ENCODE assay signal across 8 mouse cellular contexts in genomic region chr9:15033568-15034160, GRCm38 (mm10). TPM values are rescaled to one million over a fixed set of nuclear protein-coding genes. Genes with fewer than 3 reads are reported as not detected.
A peak's percentile ranks its signal among the peaks of the same experiment; 100 is the strongest.
DNase-seq lines count a peak whose midpoint lies in the region; ATAC-seq and TF ChIP-seq lines count a peak whose summit lies in the region.

No protein-coding gene starts in this region.

- H3K36me3 ChIP-seq in myocyte (ENCODE audit: control insufficient read depth, insufficient read depth), result peaks cover 5% of the 10 kb centered on the region
- peaks cover 5% of the 10 kb centered on the region; the same call in 1 of the 2 replicates for H3K36me3 ChIP-seq in forebrain, embryonic 15.5 days

- no peak overlapping the region for H3K9ac ChIP-seq in forebrain, embryonic 15.5 days (replicated peaks)

- peak; percentile 35 for DNase-seq in heart, postnatal 4 days
- DNase-seq in heart, postnatal 25 days (ENCODE audit: low spot score), result no peak
- peak; percentile 35 for DNase-seq in urinary bladder, postnatal 14 days (ENCODE audit: low spot score)
- DNase-seq in urinary bladder, postnatal 4 days (ENCODE audit: low spot score in 2 of 2), result no peak
- peak; percentile 41 for DNase-seq in brain, embryonic 14.5 days (ENCODE audit: low read depth)

- intact Hi-C loops in heart, postnatal 25 days (cut with DNase I), result loop anchor here (5.0 kb wide), 1 partner anchor 139 kb away; no protein-coding TSS in a partner anchor

- TF ChIP-seq POLR2A in brain, embryonic 14.5 days (IDR thresholded peaks at IDR 0.05; ENCODE audit: borderline replicate concordance, extremely low read depth, insufficient read depth, insufficient read length, poor library complexity, severe bottlenecking), result no peak
- no peak for TF ChIP-seq POLR2A in myocyte (IDR thresholded peaks at IDR 0.05; ENCODE audit: insufficient read length, low read depth)

- no peak overlapping the region for H3K4me3 ChIP-seq in myocyte
- no peak overlapping the region for H3K4me3 ChIP-seq in forebrain, embryonic 15.5 days

- no peaks in the 10 kb centered on the region for H3K9me3 ChIP-seq in forebrain, embryonic 15.5 days

- H3K27me3 ChIP-seq in myocyte (ENCODE audit: control insufficient read depth, insufficient read depth, insufficient read length), result no peaks in the 10 kb centered on the region
- no peaks in the 10 kb centered on the region for H3K27me3 ChIP-seq in forebrain, embryonic 15.5 days

- H3K4me2 ChIP-seq in myocyte (ENCODE audit: low read depth), result peak overlapping the region; percentile 2
- H3K4me2 ChIP-seq in forebrain, embryonic 15.5 days (replicated peaks), result no peak overlapping the region

- H3K4me1 ChIP-seq in forebrain, embryonic 15.5 days, result peaks cover 12% of the 10 kb centered on the region

- TF ChIP-seq CTCF in brain, embryonic 14.5 days (IDR thresholded peaks at IDR 0.05; ENCODE audit: borderline replicate concordance, extremely low read depth, insufficient read depth, insufficient read length), result peak; percentile 62; the same call in 1 of the 2 replicates

- peaks cover 28% of the 10 kb centered on the region for H3K79me2 ChIP-seq in myocyte (ENCODE audit: control insufficient read depth, insufficient read depth)

- no peak overlapping the region for H3K27ac ChIP-seq in forebrain, embryonic 15.5 days (replicated peaks)

- H3ac ChIP-seq in myocyte (ENCODE audit: control insufficient read depth, insufficient read length), result no peak overlapping the region

- 70% methylated on average over 5 of the region's 5 CpGs for WGBS in forebrain, embryonic 15.5 days

- no peak for ATAC-seq in monocyte, adult 5-6 weeks (replicated peaks; ENCODE audit: insufficient number of reproducible peaks, low FRiP score, low TSS enrichment, poor library complexity, severe bottlenecking)
- ATAC-seq in forebrain, embryonic 15.5 days (replicated peaks), result no peak

TF ChIP-seq in myocyte, 11 proteins besides CTCF, POLR2A, EP300 and RAD21:
- no peak for TF ChIP-seq E2F4 (IDR thresholded peaks at IDR 0.05; ENCODE audit: insufficient read depth)
- no peak for TF ChIP-seq MYOD1 (IDR thresholded peaks at IDR 0.05; ENCODE audit: control insufficient read depth in 1 of 3, insufficient read length in 2 of 3, low read depth in 2 of 3)
- no peak for TF ChIP-seq USF1 (IDR thresholded peaks at IDR 0.05; ENCODE audit: low read depth)
- no peak for TF ChIP-seq SRF (IDR thresholded peaks at IDR 0.05; ENCODE audit: control insufficient read depth, insufficient read length, low read depth)
- no peak for TF ChIP-seq MAX (IDR thresholded peaks at IDR 0.05; ENCODE audit: low read depth)
- TF ChIP-seq TCF12 (IDR thresholded peaks at IDR 0.05; ENCODE audit: insufficient read depth, poor library complexity, severe bottlenecking), result no peak
- no peak for TF ChIP-seq REST (IDR thresholded peaks at IDR 0.05; ENCODE audit: insufficient read depth, insufficient read length)
- TF ChIP-seq TCF3 (IDR thresholded peaks at IDR 0.05; ENCODE audit: insufficient read length, low read depth), result no peak
- TF ChIP-seq POLR2AphosphoS2 (IDR thresholded peaks at IDR 0.05; ENCODE audit: insufficient read length, low read depth), result no peak
- TF ChIP-seq MYOG (IDR thresholded peaks at IDR 0.05; ENCODE audit: control insufficient read depth in 1 of 3, insufficient read depth in 1 of 3, insufficient read length in 2 of 3, low read depth in 2 of 3), result no peak
- no peak for TF ChIP-seq CEBPB (IDR thresholded peaks at IDR 0.05; ENCODE audit: insufficient read depth, poor library complexity, severe bottlenecking)
TF ChIP-seq in myocyte: peak in this region for 0.

RNA-seq across cellular contexts. Expression of gene Panx1, which starts 11.6 kb away (rescaled TPM):
- total RNA-seq in heart, postnatal 4 days (2021), result 10 to 100 TPM; 14.7 to 15.0 TPM
- total RNA-seq in heart, postnatal 25 days (2021), result 1 to 10 TPM; 3.8 to 4.7 TPM
- polyA plus RNA-seq in brain, embryonic 14.5 days (2012; rRNA removed), result 177 and 179 TPM in 2 replicates
- polyA plus RNA-seq in myocyte (2012; fragmentation: generic; extraction: Trizol), result 54.7 TPM
- 11.4 to 38.4 TPM (median 34.9 TPM) in 3 replicates for total RNA-seq in monocyte, adult 5-6 weeks (2017)
- 150 and 151 TPM in 2 replicates for polyA plus RNA-seq in forebrain, embryonic 15.5 days (2015; fragmentation: Nextera tagmentation; extraction: Ambion mirVana)

Comparison
In these comparisons a context has a peak if more than half of its experiments do, and no peak if none do; other contexts are left out.
1. DNase-seq: peak in heart, postnatal 4 days (single experiment), urinary bladder, postnatal 14 days (single experiment) and brain, embryonic 14.5 days (single experiment); none in heart, postnatal 25 days (single experiment) and urinary bladder, postnatal 4 days (0 of 2).